Mouse (Mus musculus): ENCODE data around the gene Rnf115. TPM values are rescaled to one million over a fixed set of nuclear protein-coding genes. Genes with fewer than 3 reads are reported as not detected.
A peak's percentile ranks its signal among the peaks of the same experiment; 100 is the strongest.
"Not testable (repeated sequence)": the region's sequence is repeated elsewhere in the genome, so short reads cannot be mapped to it uniquely, and the experiment has no call there.

Rnf115 gene
- total RNA-seq, 2 experiments from 2014 or later, result 49.0 to 58.9 TPM

DNA sequence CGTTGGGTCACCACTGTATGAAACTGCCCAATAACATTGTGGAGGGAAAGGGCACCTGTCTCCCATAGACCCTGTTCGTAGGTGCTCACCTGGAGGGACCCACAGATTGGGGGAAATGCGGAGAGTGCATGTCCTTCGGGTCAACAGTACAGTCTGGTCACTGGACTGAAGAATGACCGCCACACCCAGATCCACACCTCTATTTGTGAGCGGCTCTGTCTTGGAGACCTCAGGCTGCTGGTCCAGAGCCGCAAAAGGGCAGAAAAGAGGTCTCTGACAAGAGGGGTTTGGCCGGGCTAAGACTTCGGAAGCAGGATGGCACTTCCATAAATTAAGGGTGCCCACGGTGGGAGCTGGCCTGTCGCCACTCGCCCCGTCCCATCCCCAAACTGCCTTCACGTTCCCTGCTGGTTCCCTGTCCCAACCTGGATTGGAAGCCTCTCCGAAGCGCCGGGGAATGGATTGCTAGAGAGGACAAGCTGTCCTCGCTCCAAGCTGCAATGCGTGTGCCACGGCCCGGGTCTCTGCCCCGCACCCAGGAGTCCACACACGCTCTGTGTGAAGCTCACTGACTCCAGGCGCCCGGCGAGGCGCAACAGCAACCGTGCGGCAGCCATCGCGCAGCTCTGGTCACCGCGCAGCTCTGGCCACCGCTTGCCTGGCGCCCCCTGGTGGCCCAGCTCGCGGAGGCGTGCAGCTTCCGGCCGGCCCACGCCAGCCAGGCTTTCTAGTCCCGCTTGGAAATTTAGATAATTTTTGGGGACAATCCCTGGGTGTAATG is 19.4 kb upstream of the Rnf115 start, which contains the start of gene Nudt17:
Nudt17 (minus strand) TSS at position 660 of the 781 bp plus-strand sequence.
- DNase-seq, result peak; percentile 93

DNA sequence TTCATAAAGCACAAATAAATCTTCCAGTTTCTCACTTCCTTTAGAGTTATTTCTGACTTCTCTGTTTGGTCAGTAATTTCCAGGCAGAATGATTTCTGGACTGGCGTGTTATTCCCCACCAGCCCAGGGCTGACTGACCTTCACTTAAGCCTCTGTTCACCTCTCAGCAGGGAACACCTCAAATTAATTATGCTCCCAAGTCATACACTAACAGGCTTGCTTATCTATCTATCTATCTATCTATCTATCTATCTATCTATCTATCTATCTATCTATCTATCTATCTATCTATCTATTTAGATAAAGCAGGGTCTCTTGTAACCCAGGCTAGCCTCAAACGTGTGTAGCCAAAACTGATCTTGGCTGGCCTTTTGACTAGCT is 18.8 kb upstream of the Rnf115 start:
- no peak for DNase-seq

DNA sequence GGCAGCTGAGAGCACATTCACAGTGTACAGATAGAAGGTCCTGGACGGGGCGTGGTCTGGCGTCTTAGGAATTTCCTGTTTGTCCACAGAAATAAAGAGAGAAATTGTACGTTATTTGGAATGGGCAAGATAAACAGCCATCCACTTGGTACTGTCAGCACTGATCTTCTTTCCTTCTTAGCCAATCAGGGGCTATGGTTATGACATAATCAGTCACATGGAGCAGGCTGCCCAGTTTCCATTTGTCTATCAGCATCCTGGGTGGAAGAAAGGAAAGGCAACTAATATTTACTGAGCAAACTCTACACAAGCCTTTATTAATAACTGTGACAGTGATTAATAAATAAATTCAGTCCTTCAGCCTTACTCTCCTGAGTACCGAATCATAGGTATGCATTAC is 13.2 kb upstream of the Rnf115 start:
- no peak for DNase-seq

DNA sequence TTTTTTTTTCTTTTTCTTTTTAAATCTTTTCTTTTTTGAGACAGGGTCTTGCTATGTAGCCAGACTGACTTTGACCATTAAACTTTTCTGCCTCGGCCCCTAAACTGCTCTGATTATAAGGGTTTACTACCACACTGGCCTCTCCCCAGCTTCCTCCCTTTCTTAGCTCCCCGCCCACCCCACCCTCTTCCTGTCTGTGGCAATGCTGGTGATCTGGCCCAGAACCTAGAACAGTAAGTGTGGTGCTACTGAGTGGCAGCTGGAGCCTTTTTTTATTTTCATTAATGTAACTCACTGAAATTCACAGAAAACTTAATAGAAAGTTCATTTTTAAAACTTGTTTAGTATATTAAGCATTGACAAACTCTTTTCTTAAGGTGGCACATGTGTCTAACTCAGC is 11.6 kb upstream of the Rnf115 start:
- DNase-seq, result no peak

DNA sequence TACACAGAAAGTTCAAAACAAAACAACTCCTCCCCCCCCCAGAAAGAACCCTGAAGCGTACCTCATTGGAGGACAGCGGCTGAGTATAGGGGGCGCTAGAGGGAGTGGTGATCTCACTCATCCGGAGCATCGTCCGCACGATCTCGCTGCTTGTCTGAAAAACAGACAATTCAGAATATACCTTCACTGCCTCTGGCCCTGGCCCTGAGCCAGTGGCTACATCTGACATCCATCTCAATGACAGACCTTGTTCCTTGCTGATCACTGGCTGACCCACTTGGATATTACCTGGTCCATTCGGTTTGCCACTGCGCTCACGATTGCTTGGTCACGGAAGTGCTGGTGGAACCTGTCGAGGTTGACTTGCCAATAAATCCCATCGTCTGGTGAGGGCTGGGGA is 8.3 kb upstream of the Rnf115 start:
- peak; percentile 42 for DNase-seq

DNA sequence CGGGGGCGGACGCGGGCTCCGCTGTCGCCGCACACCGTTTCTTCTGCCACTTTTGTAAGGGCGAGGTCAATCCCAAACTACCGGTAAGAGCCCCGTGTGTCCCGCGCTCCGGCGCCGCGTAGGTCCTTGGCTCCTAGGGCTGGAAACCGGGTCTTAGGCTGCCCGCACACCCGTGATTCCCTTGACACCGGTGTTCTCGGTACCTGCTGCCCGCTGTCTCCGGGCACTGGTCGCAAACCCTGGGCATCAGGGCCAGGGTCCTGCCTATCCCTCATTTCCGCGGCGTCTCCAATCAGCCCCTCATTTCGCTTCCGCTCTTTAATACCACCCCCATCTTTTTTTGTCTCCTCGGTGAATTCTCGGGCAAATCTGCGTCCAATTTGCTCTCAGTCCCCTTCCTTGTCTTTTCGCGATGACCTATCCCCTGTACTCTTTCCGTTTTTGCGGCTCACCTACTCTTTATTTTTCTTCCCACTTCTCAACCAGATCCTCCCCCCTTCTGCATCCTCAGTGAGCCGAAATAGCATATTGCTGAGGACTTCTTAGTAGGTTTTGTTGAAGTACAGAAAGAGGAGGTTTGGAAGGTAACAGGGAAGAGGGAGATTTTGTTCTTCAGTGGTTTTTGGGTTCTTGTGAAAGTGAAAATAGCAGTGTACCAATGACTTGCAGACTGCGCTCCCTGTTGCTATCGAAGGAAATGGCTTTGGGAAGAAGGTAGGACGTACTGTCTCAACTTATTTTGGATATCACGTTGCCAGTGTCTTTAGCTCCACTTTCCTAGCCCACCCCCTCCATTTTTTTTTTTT is 567 bp downstream of the Rnf115 start:
- no peak for DNase-seq

DNA sequence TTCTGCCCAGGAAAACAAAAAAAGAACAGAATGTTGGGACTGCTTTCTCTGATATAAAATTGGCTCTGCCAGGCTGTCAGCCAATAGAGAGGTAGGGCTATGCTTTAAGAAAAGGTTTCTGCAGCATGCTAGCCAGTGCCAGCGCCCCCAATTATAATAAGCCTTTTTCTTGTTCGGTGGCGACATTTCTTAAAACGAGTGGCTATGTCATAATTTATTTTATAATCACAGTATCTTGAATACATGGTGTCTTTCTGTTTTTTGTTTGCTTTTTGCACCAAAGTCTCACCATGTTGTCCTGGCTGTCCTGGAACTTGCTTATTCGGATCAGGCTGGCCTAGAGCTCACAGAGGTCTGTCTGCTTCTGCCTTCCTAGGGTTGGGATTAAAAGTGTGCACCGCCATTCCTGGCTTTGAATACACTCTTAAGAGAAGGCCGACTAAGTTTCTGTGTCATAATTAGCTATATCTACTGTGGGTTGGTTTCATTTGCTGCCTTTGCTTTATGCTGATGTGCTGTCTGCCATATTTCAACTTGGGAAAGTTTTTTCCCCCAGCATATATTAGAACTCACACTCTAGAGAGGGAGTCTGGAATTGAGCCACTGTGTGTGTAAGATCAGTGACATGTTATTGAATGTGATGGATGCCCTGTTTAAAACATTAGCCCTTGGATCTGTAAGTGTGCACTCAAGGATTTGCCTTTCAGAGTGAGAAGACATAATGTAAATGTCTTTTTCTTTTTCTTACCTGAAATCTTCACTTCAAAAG is 1.4 kb downstream of the Rnf115 start:
- DNase-seq, result no peak

DNA sequence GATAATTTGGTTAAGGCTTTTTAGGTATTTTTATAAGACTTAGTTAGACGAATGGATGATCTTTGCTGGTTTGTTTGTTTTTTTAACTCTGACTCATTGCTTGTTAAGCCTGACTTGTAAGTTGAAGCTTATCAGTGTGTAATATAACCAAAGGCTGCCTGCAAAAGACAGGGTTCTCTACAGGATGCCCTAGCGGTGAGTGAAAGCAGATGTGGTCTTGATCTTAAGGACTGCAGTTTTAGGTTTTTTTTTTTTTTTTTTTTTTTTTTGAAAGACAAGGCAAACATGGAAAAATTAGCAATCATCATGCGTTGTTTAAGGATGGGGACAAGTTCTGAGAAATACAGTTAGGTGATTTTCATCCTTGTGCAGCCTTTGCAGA is 1.9 kb downstream of the Rnf115 start:
- DNase-seq, result no peak

DNA sequence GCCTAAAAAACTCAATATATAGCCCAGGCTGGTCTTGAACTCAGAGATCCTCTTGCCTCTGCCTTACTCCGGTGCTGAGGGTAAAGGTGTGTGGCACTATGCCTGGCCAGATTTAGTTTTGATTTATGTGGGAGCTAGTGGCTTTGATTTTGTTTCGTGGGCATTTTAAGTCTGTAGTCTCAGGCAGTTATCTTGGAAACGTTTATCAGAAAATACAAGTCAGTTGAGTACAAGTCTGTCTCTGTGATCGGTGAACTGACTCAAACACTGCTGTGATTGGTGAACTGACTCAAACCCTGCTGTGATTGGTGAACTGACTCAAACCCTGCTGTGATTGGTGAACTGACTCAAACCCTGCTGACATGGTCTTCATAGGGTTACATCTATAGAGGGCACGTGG is 3.3 kb downstream of the Rnf115 start:
- DNase-seq, result no peak

DNA sequence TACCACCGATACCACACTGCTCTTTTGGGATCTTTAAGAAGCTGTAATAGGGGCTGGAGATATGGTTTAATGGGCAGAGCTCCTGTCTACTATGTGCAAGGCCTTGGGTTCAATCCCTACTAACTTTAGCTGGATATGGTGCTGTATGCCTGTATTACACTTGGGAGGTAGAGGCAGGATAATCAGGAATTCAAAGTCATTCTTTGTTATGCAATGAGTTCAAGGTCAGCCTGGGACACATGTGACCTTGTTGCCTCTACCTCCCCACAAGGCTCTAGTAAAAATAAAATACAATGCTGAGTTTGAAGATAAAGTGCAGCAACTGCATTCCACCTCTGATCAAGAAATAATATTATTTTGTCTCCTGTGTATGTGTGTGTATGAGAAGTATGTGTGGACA is 6.5 kb downstream of the Rnf115 start:
- DNase-seq, result no peak

DNA sequence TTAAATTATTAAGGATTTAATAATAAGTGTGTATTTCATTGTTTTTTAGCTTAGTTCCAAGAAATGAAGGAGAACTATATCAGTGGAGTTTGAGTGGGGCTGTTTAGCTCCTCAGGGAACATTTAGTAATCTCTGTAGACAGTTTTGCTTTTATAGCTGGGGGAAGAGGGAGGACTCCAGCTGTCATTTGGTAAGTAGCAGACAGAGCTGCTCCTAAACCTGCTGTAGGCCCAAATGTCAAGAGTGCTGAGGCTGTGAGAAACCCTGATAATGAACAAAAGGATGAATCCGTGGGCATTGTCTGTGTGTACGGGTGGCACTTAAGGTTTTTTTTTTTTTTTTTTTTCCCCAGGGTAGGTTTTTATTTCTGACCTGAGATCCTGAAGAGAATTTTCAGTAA is 7.7 kb downstream of the Rnf115 start:
- no peak for DNase-seq

DNA sequence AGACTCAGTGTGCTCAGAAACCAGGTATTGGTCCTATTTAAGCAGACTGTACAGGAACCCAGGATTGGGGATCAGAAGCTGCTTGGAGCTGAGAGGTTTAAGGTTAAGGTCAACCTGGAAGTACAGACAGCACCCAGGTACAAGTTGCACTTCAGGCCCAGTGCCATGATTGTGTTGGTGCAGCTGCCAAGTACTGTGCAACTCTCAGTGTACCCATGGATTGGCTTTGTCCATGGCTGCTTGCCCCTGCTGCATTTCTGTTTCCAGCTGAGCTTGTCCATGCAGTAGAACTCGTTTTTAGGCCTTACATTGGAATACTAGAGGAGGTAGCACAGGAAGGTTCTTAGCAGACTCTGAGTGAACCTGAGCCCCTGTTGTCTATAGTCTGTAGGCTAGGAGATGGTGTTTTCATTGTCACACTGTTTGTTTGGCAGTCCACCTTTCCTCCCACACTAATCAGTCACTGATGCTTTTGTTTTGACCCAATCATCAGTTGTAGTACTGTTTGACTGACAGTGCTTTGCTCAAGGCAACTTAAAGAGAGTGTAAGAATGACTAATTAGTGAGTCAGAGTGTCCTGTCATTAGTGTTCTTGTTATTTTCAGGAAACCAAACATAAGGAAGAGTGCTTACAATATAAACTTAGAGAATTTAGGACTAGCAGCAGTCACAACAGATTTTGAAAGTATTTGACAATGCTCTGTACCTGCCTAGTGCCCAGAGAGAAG is 9.7 kb downstream of the Rnf115 start:
- DNase-seq, result no peak

DNA sequence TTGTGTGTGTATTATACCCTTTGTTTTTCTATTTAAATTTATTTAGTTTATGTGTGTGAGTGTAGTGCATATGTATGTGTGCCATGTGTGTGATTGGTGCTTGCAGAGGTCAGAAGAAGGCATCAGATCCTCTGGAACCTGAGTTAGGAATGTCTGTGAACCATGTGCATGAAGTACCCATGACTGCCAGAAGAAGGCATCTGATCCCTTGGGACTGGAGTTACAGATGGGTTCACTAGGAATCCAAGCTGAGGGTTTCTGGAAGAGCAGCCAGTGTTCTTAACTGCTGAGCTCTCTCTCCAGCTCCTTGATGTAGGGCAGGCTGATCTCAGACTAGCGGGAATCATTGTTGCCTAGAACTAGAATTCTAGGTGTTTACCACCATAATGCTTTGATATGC is 10.5 kb downstream of the Rnf115 start:
- DNase-seq, result no peak

DNA sequence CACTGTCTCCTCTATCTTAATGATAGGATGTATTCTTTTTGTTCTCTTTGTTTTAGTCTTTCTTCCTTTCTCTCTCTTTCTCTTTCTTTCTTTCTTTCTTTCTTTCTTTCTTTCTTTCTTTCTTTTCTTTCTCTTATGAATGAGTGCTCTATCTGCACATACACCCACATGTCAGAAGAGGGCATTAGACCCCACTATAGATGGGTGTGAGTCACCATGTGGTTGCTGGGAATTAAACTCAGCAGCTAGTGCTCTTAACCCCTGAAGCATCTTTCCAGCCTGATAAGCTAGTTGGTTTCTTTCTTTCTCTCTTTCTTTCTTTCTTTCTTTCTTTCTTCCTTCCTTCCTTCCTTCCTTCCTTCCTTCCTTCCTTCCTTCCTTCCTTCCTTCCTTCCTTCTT is 12.8 kb downstream of the Rnf115 start:
- DNase-seq, result not testable (repeated sequence)

DNA sequence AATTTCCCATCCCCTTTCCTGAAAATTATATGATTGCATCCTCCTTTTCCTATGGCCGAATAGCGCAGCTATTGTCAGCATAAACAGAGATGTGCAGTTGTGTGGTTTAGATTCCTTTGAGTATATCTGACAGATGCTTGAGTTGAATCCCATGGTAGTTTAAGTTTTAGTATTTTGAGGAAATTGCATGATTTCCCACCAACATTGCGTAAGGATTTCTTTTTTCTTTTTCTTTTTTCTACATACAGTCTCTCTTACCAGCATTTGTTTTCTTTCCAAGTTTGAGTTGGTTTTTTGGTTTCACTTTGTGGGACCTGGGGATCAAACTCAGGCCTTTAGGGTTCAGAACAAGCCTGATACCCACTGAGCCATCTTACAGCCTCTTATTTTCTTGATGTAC is 16.9 kb downstream of the Rnf115 start:
- no peak for DNase-seq

DNA sequence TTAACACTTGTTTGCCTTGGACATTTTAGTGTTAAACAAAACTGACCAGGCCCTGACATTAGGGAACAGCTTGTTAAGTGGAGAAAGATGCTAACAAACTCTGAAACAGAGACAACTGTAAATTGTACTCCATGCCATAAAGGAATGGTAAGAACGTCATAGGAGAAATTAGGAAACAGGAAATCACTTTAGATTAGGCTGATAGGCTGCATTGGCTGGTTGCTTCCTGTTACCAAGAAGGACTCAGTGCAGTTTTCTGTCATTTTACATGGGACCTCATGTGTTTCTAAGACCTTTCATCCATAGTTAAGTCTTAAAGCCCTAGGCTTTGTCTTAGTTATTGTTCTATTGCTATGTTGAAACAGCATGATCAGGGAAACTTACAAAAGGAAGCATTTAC is 19.4 kb downstream of the Rnf115 start:
- DNase-seq, result no peak

DNA sequence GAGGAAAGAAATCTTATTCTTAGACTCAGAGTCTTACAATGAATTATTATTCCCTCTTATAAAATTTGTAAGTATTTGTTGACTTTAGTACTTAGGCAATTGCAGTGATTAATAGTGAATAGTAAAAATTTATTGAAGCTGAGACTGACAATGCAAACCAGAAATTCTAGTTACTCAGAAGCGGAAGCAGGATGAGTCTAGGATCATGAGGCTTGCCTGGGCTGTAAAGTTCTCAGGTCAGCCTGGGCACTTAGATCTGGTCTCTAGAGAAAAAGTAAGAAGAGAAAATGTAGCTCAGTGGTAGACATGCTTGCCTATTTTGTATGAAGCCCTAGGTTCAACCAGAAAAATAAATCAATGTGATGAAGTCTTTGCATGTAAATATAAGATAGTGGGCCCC is 28.5 kb downstream of the Rnf115 start:
- DNase-seq, result no peak

DNA sequence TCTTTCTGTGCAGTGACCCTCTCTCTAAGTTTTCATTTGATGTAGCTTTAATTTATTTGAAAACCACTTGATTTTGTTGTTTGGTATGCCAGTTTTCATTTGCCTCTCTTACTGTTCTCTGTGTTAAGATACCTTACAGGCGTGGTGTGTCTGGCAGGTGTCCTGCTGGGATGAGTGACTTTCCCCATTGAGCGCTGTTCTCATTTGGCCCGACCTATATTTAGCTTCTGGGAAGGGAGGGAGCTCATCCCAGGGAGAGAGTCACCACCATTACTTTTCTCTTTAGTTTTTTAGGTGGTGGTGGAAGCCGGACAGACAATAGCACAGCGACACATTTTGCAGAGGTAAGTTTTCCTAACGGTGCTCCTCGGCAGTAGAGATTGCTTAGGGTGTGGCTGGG is 30.2 kb downstream of the Rnf115 start:
- DNase-seq, result peak; percentile 19

DNA sequence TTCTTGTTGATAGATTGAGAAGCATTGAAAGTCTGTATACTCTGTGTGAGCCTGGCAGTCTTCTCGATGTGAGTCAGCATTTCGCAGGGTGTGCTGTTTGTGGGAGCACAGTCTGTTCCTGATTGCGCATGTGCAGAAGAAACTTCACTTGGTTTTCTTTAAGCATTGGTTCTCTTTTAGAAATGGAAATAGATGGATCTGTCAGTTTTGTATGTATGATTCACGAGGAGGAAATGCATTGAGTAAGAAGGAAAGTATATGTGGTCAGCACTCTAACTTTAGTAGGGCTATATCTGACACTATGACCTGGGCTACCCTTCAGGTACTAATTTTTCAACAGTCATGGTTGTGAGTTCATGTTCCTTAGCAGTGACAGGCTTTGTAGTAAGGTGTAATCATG is 32.2 kb downstream of the Rnf115 start:
- no peak for DNase-seq

DNA sequence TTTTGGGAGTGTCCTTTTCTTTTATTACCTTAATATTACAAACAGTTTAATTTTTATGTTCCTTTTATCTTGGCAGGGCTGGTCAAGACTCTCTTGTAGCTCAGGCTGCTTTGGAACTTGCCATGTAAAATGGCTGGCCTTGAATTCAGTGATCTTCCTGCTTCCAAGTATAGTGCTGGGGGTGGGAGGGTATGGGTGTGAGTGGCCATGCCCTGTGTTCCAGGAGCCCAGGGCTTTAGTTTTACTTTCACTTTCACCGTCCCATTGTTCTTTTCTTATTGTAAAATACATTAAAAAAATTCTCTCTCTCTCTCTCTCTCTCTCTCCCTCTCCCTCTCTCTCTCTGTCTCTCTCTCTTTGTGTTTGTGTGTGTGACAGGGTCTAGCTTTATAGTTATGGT is 37.1 kb downstream of the Rnf115 start:
- no peak for DNase-seq

DNA sequence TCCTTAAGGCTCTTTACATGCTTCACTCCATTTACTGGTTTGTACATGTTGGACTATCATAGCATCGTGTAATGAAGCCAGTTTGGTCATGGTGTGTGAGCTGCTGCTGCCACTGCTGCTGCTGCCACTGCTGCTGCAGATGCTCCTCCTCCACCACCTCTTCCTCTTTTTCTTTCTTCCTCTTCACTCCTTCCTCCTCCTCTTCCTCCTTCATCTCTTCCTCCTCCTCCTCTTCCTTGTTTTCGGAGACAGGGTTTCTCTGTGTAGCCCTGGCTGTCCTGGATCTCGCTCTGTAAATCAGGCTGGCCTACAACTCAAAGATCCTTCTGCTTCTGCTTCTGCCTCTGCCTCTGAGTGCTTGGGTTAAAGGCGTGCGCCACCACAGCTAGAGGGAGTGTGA is 42.5 kb downstream of the Rnf115 start:
- DNase-seq, result no peak

DNA sequence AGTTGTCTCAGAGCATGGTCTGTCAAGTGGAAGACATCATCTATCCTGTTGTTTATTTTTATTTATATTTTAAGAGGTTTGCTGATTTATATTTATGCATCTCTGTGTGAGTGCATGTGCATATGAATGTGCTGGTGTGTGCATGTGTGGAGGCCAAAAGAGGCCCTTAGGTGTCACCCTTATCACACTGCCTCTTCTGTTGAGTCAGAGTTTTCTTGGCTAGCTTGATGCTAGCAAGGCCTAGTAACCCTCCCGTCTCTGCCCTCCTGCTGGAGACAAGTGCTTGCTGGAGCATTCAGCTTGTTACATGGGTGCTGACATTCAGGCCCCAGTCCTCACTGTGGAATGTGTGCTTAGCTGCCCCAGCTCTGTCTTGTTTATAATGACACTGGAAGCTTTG is 45.5 kb downstream of the Rnf115 start:
- no peak for DNase-seq

All from gastrocnemius, postnatal 10 days (tissue).